Mouse (Mus musculus) embryonic facial prominence, embryonic 15.5 days (tissue): Measurements from ENCODE around the gene Syne3. TPM values are rescaled to one million over a fixed set of nuclear protein-coding genes. Genes with fewer than 3 reads are reported as not detected.

Experiments
- ATAC-seq: fragments of 200-750 bp; cut with Nextera tagmentation; 2 replicates; pipeline ENCODE4 v1.8.0; 2017; ENCODE audit warnings: low read depth, moderate TSS enrichment; ENCODE audit not compliant: insufficient number of reproducible peaks, low FRiP score, low TSS enrichment
- H3K27ac ChIP-seq: fragments of 300-500 bp; sonication (generic); replicated peaks from 2 replicates; pipeline ENCODE4 v1.5.1; 2015; ENCODE audit warnings: mild to moderate bottlenecking, inconsistent platforms
- H3K27me3 ChIP-seq: fragments of 300-500 bp; sonication (generic); 2 replicates; pipeline ENCODE4 v1.6.1; 2015; ENCODE audit warnings: inconsistent platforms
- H3K36me3 ChIP-seq: fragments of 300-500 bp; sonication (generic); 2 replicates; pipeline ENCODE4 v1.6.1; 2015; ENCODE audit warnings: mild to moderate bottlenecking, inconsistent platforms
- H3K4me1 ChIP-seq: fragments of 300-500 bp; sonication (generic); 2 replicates; pipeline ENCODE4 v1.6.1; 2015; ENCODE audit warnings: inconsistent platforms
- H3K4me2 ChIP-seq: fragments of 300-500 bp; sonication (generic); replicated peaks from 2 replicates; pipeline ENCODE4 v1.6.1; 2015; ENCODE audit warnings: mild to moderate bottlenecking, inconsistent platforms
- H3K4me3 ChIP-seq: fragments of 300-500 bp; sonication (generic); replicated peaks from 2 replicates; pipeline ENCODE4 v1.5.1; 2015; ENCODE audit warnings: mild to moderate bottlenecking, inconsistent platforms
- H3K9ac ChIP-seq: fragments of 300-500 bp; sonication (generic); 2 replicates; pipeline ENCODE4 v1.6.1; 2015; ENCODE audit warnings: inconsistent platforms
- H3K9me3 ChIP-seq: fragments of 300-500 bp; sonication (generic); replicated peaks from 2 replicates; pipeline ENCODE4 v1.6.1; 2016; ENCODE audit warnings: inconsistent platforms
- WGBS: fragments of 180-500 bp; shearing (Covaris S2); methylation state at CpG from one replicate; pipeline ENCODE4 v1.1.7; 2015; 5-methylcytosine and 5-hydroxymethylcytosine counted together
- polyA plus RNA-seq: library from polyadenylated mRNA; unstranded; fragments of >200 nt; fragmentation: Nextera tagmentation; extraction: Ambion mirVana; gene quantifications from 2 replicates; pipeline ENCODE4 v1.2.1, GENCODE M21; 2015

Gene Syne3
- polyA plus RNA-seq, 1 experiment from 2014 or later, result 3.6 TPM

- Histone ChIP-seq H3K36me3 (peaks cover 30% of the 10 kb centered on the region), H3K9ac (no peak overlapping the region), H3K4me1 (peaks cover 21% of the 10 kb centered on the region), H3K27me3 (no peaks in the 10 kb centered on the region), H3K9me3 (no peaks in the 10 kb centered on the region), H3K4me2 (no peak overlapping the region), H3K27ac (no peak overlapping the region), H3K4me3 (no peak overlapping the region)
- 77% methylated on average over 11 of the region's 11 CpGs for WGBS
- ATAC-seq, result no peak
Observed at GRCm38 (mm10) chr12:105038211-105038610, 28.6 kb upstream of the Syne3 start.

DNA sequence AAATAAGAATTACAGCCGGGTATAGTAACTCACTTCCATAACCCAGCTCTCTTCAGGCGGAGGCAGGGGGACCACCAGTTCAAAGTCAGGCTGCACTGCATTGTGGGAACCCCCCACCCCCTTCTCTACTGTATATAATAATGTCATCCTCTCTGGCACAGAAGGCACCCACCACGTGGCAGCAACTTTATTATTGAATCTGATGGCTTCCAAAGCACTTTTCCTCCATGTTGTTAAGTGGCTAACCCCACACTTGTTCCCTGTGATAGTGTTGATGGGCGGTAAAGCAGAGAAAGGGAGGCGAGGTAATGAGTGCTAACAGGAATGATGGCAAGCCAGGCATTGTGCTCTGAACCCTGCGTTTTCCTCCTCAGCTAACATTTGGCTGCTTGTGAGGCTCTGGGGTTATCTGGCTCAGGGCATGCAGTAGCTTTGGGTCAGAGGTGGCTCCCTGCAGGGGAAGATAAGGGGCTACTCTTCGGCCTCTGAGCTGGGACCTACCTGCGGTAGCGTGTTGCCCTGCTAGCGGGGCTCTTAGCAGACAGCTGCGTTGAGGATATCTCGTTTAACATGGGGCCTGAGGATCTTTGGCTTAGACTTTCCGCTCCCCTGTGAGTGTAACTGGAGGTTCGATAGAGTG lies 24.6 kb upstream of the Syne3 start:
- Histone ChIP-seq H3K27ac (no peak overlapping the region), H3K4me2 (peak overlapping the region; percentile 74), H3K4me1 (peaks cover 37% of the 10 kb centered on the region), H3K27me3 (no peaks in the 10 kb centered on the region), H3K9ac (peak overlapping the region; percentile 76; the same call in 1 of the 2 replicates), H3K9me3 (no peaks in the 10 kb centered on the region), H3K36me3 (peaks cover 11% of the 10 kb centered on the region; the same call in 1 of the 2 replicates), H3K4me3 (peak overlapping the region; percentile 97)
- 71% methylated on average over 14 of the region's 14 CpGs for WGBS
- no peak for ATAC-seq

DNA sequence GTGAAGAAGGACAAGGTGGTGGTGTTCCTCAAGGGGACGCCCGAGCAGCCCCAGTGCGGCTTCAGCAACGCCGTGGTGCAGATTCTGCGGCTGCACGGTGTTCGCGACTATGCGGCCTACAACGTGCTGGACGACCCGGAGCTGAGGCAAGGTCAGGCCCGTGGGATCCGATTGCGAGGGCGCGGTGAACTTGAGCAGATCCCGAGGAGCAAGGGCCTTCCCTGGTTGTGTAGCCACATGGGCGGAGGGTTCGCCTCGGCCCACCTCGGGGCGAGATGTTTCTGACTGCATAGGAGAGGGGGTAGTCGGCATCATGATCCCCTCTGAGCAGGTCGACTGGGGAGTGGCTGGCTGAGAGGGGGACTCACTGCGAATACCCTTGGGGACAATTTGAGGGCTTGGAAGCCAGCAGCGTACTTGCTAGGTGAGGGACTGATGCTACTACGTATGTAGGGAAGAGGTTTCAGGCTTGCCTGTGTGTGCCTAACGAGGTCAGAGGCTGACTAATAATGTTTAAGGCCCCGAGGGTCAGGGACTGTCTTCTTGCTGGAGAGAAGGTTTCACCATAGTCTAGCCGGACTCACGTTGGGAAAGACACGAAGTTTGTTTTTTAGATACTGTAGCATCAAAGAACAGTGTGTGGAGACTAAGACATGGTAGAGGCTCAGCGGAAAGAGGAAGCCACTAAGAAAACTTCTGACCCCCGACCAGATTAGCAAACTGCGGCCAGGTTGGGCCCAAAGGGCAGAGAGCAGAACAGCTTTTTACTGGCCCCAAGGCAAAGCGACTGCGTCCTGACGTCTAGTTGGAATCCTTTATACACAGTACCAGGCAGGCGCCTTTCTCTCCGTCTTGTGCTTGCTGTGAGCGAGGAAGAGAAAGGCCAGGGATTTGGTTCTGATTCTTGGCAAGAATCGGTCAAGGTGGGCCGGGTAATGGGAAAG lies 23.5 kb upstream of the Syne3 start:
- peak; percentile 41; the same call in 1 of the 2 replicates for ATAC-seq
- H3K27ac ChIP-seq, result peak overlapping the region; percentile 84
- H3K27me3 ChIP-seq, result no peaks in the 10 kb centered on the region
- H3K4me1 ChIP-seq, result peaks cover 37% of the 10 kb centered on the region
- H3K4me2 ChIP-seq, result peak overlapping the region; percentile 74
- H3K36me3 ChIP-seq, result peaks cover 13% of the 10 kb centered on the region; the same call in 1 of the 2 replicates
- peak overlapping the region; percentile 97 for H3K4me3 ChIP-seq
- peak overlapping the region; percentile 76 for H3K9ac ChIP-seq
- no peaks in the 10 kb centered on the region for H3K9me3 ChIP-seq
- 1% methylated on average over 45 of the region's 45 CpGs for WGBS

- H3K4me3 ChIP-seq, result peak within 1 kb of the TSS; percentile 97
- H3K9me3 ChIP-seq, result no peaks in the 10 kb centered on the region
- peak within 1 kb of the TSS; percentile 84 for H3K27ac ChIP-seq
- WGBS, result under 1% methylated on average over 72 of the region's 72 CpGs
- H3K9ac ChIP-seq, result peak within 1 kb of the TSS; percentile 76
- H3K4me1 ChIP-seq, result peaks cover 37% of the 10 kb centered on the region
- H3K4me2 ChIP-seq, result peak within 1 kb of the TSS; percentile 85
- H3K27me3 ChIP-seq, result no peaks in the 10 kb centered on the region
- peak; percentile 100 for ATAC-seq
- peaks cover 13% of the 10 kb centered on the region; the same call in 1 of the 2 replicates for H3K36me3 ChIP-seq
Observed at GRCm38 (mm10) chr12:105032147-105032831, 22.7 kb upstream of the Syne3 start, which contains the start of gene Glrx5. TSS of gene Glrx5 (plus strand) at chr12:105032688.

- H3K36me3 ChIP-seq, result peaks cover 13% of the 10 kb centered on the region; the same call in 1 of the 2 replicates
- peaks cover 37% of the 10 kb centered on the region for H3K4me1 ChIP-seq
- H3K9ac ChIP-seq, result peak overlapping the region; percentile 73
- no peaks in the 10 kb centered on the region for H3K9me3 ChIP-seq
- 5% methylated on average over 37 of the region's 37 CpGs for whole genome bisulfite sequencing
- no peak for ATAC-seq
- H3K27me3 ChIP-seq, result no peaks in the 10 kb centered on the region
- H3K4me2 ChIP-seq, result peak overlapping the region; percentile 85
- H3K27ac ChIP-seq, result peak overlapping the region; percentile 82
- H3K4me3 ChIP-seq, result peak overlapping the region; percentile 97
Observed at GRCm38 (mm10) chr12:105031081-105032058, 21.8 kb upstream of the Syne3 start.

- H3K9ac ChIP-seq, result no peak overlapping the region
- no peak overlapping the region for H3K4me3 ChIP-seq
- H3K27ac ChIP-seq, result no peak overlapping the region
- no peaks in the 10 kb centered on the region for H3K27me3 ChIP-seq
- H3K4me1 ChIP-seq, result peaks cover 33% of the 10 kb centered on the region
- no peak overlapping the region for H3K4me2 ChIP-seq
- WGBS, result 88% methylated on average over 9 of the region's 9 CpGs
- no peaks in the 10 kb centered on the region for H3K9me3 ChIP-seq
- H3K36me3 ChIP-seq, result peaks cover 13% of the 10 kb centered on the region; the same call in 1 of the 2 replicates
- ATAC-seq, result no peak
Observed at GRCm38 (mm10) chr12:105029890-105030289, 20.3 kb upstream of the Syne3 start.

- 35% methylated on average over 15 of the region's 15 CpGs for WGBS
- H3K27ac ChIP-seq, result no peak overlapping the region
- peaks cover 14% of the 10 kb centered on the region for H3K4me1 ChIP-seq
- H3K27me3 ChIP-seq, result no peaks in the 10 kb centered on the region
- peaks cover 13% of the 10 kb centered on the region; the same call in 1 of the 2 replicates for H3K36me3 ChIP-seq
- H3K9ac ChIP-seq, result no peak overlapping the region
- no peak overlapping the region for H3K4me3 ChIP-seq
- no peak for ATAC-seq
- H3K9me3 ChIP-seq, result peaks cover 10% of the 10 kb centered on the region
- H3K4me2 ChIP-seq, result no peak overlapping the region
Observed at GRCm38 (mm10) chr12:105027323-105027991, 17.8 kb upstream of the Syne3 start.

- ATAC-seq, result no peak
- no peak overlapping the region for H3K9ac ChIP-seq
- peaks cover 8% of the 10 kb centered on the region for H3K4me1 ChIP-seq
- H3K27me3 ChIP-seq, result no peaks in the 10 kb centered on the region
- no peak overlapping the region for H3K4me2 ChIP-seq
- no peak overlapping the region for H3K27ac ChIP-seq
- peaks cover 13% of the 10 kb centered on the region; the same call in 1 of the 2 replicates for H3K36me3 ChIP-seq
- WGBS, result 55% methylated on average over 10 of the region's 10 CpGs
- no peak overlapping the region for H3K4me3 ChIP-seq
- H3K9me3 ChIP-seq, result peaks cover 10% of the 10 kb centered on the region
Observed at GRCm38 (mm10) chr12:105025947-105026586, 16.5 kb upstream of the Syne3 start.

DNA sequence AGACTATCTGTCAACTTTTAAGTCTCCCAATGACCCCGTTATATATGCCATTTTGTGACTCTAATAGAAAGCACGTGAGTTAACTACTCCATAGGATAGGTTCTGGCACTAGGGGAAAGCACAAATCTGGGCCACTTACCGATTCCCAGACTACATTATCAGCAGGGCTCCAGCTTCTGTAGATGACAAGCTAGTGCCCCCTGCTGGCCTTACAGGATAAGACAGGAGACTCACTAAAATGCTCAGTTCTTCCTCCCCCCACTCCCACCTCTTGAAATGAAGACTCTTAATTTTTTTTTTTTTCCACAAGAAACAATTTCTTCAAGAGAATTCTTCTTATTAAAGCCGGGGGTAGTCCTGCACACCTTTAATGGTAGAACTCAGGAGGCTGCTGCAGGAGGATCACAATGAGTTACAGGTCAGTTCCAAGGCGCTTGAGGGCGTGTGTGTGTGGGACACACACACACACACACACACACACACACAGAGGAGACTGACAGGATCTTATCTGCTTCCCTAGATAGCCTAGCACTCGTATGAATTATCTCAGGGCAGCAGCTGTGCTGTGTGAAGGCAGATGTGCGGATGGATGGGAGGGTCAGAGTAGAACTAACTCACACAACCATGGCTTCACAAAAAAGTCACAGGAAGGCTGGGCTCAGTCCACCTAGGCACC lies 15.8 kb upstream of the Syne3 start:
- peaks cover 1% of the 10 kb centered on the region; the same call in 1 of the 2 replicates for H3K4me1 ChIP-seq
- no peak overlapping the region for H3K27ac ChIP-seq
- WGBS, result 46% methylated on average over 8 of the region's 8 CpGs
- no peak overlapping the region for H3K4me3 ChIP-seq
- H3K9me3 ChIP-seq, result peaks cover 10% of the 10 kb centered on the region
- ATAC-seq, result no peak
- no peaks in the 10 kb centered on the region for H3K27me3 ChIP-seq
- H3K36me3 ChIP-seq, result peaks cover 13% of the 10 kb centered on the region; the same call in 1 of the 2 replicates
- H3K9ac ChIP-seq, result no peak overlapping the region
- H3K4me2 ChIP-seq, result no peak overlapping the region
